Mouse (Mus musculus) Patski (cell line): ENCODE results near the gene Itih2. TPM values are rescaled to one million over a fixed set of nuclear protein-coding genes. Genes with fewer than 3 reads are reported as not detected.

Experiments used
- ATAC-seq: fragments of 100-300 bp; one replicate; pipeline ENCODE4 v1.8.0; 2021
- CTCF ChIA-PET: fragments of 350-600 bp; sonication (Branson Sonifier 250); formaldehyde crosslinking; loops from one replicate; lab custom pipeline; 2022; ENCODE audit warnings: inconsistent platforms; lab: Charles Lee
- POLR2A ChIA-PET: fragments of 350-600 bp; sonication (Branson Sonifier 250); formaldehyde crosslinking; loops from one replicate; lab custom pipeline; 2022; ENCODE audit warnings: antibody characterized with exemption, inconsistent platforms; lab: Charles Lee
- DNase-seq: peaks from one replicate; pipeline ENCODE4 v3.0.0-alpha.2; 2011; ENCODE audit warnings: low read depth, low spot score
- H3K27me3 ChIP-seq: fragments of 371-371 bp; one replicate; pipeline ENCODE4 v1.5.1; 2021
- CTCF ChIP-seq: fragments of 100-300 bp; IDR thresholded peaks from one replicate; pipeline ENCODE4 v1.5.1; 2021
- in situ Hi-C: fragments of 300-500 bp; cut with MboI; formaldehyde crosslinking; loops from 3 replicates; pipeline ENCODE4 v1.11.1; 2018; ENCODE audit warnings: low pct_unique_long_range_greater_than_20kb, mixed read lengths
- polyA plus RNA-seq: library from polyadenylated mRNA; unstranded; gene quantifications from one replicate; pipeline ENCODE4 v1.2.3, GENCODE M21; 2021

The Itih2 gene
- polyA plus RNA-seq, 1 experiment from 2014 or later = 0.01 TPM

GRCm38 (mm10) chr2:10119276-10119675 lies 11.9 kb downstream of the Itih2 start:
- ChIA-PET POLR2A (no interaction called here), CTCF (interaction anchor here (1.2 kb wide), 1 partner anchor 9 kb away, joined by 4 read pairs; no protein-coding TSS in a partner anchor)
- H3K27me3 ChIP-seq = no peaks in the 10 kb centered on the region
- no peak for DNase-seq
- no peak for TF ChIP-seq CTCF
- in situ Hi-C loops = no loop called here
- no peak for ATAC-seq

- ATAC-seq (no peak), DNase-seq (no peak)
- ChIA-PET CTCF (no interaction called here), POLR2A (no interaction called here)
- in situ Hi-C loops = no loop called here
- TF ChIP-seq CTCF = no peak
- H3K27me3 ChIP-seq = no peaks in the 10 kb centered on the region
These were observed 12.4 kb downstream of the Itih2 start for GRCm38 (mm10) chr2:10118751-10119150.

DNA sequence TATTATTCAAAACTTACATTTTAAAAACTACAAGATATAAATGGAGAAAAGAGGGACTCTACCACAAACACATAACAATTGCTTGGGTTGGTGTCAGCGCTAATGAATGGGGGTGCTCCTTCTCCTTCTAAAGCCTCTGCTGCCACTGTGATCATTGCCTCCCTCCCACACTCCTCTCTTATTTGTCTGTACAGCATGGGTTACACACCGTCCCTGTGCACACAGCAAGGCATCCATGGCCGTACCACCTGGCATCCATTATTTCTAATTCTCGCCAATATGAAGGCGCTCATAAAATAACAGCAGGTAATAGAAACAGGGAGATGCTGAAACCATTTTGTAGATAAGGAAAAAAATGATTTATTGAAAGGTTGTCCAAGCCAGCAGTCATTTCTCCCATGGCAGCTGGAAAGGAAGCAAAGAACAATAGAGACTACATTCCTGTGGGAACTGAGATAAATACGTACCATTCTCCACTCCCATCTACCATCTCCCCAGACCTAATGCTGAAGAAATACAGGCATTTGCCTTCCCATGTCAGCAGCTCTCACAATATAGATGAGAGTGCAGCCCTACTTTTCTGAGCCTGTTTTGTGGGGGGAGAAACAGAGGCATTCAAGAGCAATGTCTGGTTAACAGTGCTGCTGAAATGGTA lies 22.5 kb downstream of the Itih2 start:
- peaks cover 10% of the 10 kb centered on the region for H3K27me3 ChIP-seq
- ATAC-seq (no peak), DNase-seq (no peak)
- CTCF ChIA-PET = interaction anchor here (1.2 kb wide), 1 partner anchor 37 kb away, joined by 3 read pairs; no protein-coding TSS in a partner anchor
- POLR2A ChIA-PET = no interaction called here
- in situ Hi-C loops = no loop called here
- TF ChIP-seq CTCF = no peak

GRCm38 (mm10) chr2:10101180-10101579 lies 30.0 kb downstream of the Itih2 start:
- peak; percentile 87 for TF ChIP-seq CTCF
- POLR2A ChIA-PET = interaction anchor here (0.6 kb wide), 1 partner anchor 255 kb away, joined by 3 read pairs; no protein-coding TSS in a partner anchor
- in situ Hi-C loops = loop anchor here (5.0 kb wide), 1 partner anchor 191 kb away; no protein-coding TSS in a partner anchor
- no peak for DNase-seq
- peaks cover 3% of the 10 kb centered on the region for H3K27me3 ChIP-seq
- CTCF ChIA-PET = interaction anchor here (1.0 to 5.2 kb wide), 8 partner anchors 10 to 189 kb away, joined by 3 to 51 read pairs (median 4); no protein-coding TSS in a partner anchor
- peak; percentile 67 for ATAC-seq

GRCm38 (mm10) chr2:10100471-10100870 lies 30.7 kb downstream of the Itih2 start:
- no peak for ATAC-seq
- CTCF ChIA-PET = interaction anchor here (1.0 to 5.2 kb wide), 8 partner anchors 9 to 190 kb away, joined by 3 to 51 read pairs (median 4); no protein-coding TSS in a partner anchor
- peaks cover under 1% of the 10 kb centered on the region for H3K27me3 ChIP-seq
- no peak for TF ChIP-seq CTCF
- no peak for DNase-seq
- in situ Hi-C loops = loop anchor here (5.0 kb wide), 1 partner anchor 192 kb away; no protein-coding TSS in a partner anchor
- POLR2A ChIA-PET = interaction anchor here (0.6 kb wide), 1 partner anchor 255 kb away, joined by 3 read pairs; no protein-coding TSS in a partner anchor

- DNase-seq = no peak
- peak; percentile 68 for TF ChIP-seq CTCF
- H3K27me3 ChIP-seq = no peaks in the 10 kb centered on the region
- CTCF ChIA-PET = interaction anchor here (1.1 to 5.2 kb wide), 9 partner anchors 9 to 197 kb away, joined by 3 to 51 read pairs (median 3); no protein-coding TSS in a partner anchor
- no peak for ATAC-seq
- POLR2A ChIA-PET = no interaction called here
- in situ Hi-C loops = loop anchor here (5.0 to 25.0 kb wide), 2 partner anchors 1426 to 1664 kb away; no protein-coding TSS in a partner anchor
These were observed 32.5 kb downstream of the Itih2 start for GRCm38 (mm10) chr2:10098598-10099215.

DNA sequence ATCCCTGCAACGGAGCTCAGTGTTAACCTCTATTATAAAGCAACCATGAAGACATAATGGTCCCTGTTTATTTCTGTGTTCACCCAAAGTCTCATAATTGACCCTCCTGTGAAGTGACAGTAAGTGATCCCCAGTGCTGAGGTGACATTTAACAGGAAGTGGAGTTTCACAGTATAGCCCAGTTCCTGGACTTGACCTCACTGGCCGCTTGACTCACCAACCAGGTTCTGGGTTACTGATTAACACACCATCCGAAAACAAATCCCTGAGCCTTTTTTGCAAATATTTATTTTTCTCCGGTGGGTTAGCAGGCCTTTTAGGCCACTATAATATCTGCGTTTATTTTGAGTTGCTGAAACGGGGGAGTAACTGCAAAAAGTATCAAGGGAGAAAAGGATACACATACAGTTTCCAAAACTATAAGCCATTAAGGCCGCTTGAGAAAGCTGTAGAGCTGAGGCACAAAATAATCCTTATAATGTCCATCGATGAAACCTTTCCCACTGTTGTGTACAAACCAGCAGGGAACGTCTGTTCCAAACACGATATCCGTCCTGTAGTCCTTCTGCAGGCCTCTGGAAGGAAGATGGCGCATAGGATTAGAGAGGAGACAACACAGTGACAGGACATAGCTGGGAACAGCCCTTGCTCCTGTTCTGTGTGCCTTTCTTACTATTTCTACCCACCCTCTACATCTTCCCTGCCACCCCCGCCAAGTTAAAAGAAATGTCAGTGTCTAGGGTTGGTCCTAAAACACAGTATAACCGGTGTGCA lies 36.7 kb downstream of the Itih2 start:
- ATAC-seq = peak; percentile 26
- H3K27me3 ChIP-seq = no peaks in the 10 kb centered on the region
- in situ Hi-C loops = loop anchor here (5.0 to 25.0 kb wide), 2 partner anchors 1422 to 1668 kb away; no protein-coding TSS in a partner anchor
- POLR2A ChIA-PET = interaction anchor here (0.7 kb wide), 1 partner anchor 200 kb away, joined by 4 read pairs; no protein-coding TSS in a partner anchor
- DNase-seq = no peak
- no peak for TF ChIP-seq CTCF
- CTCF ChIA-PET = interaction anchor here (1.4 kb wide), 1 partner anchor 17 kb away, joined by 4 read pairs; no protein-coding TSS in a partner anchor

- TF ChIP-seq CTCF = no peak
- in situ Hi-C loops = loop anchor here (25.0 kb wide), 1 partner anchor 1675 kb away; no protein-coding TSS in a partner anchor
- POLR2A ChIA-PET = interaction anchor here (0.6 kb wide), 1 partner anchor 1455 kb away, joined by 4 read pairs; no protein-coding TSS in a partner anchor
- H3K27me3 ChIP-seq = no peaks in the 10 kb centered on the region
- peak; percentile 39 for ATAC-seq
- no peak for DNase-seq
- CTCF ChIA-PET = interaction anchor here (1.4 kb wide), 1 partner anchor 11 kb away, joined by 3 read pairs; no protein-coding TSS in a partner anchor
These were observed 43.8 kb downstream of the Itih2 start for GRCm38 (mm10) chr2:10087256-10087850.

- ChIA-PET CTCF (no interaction called here), POLR2A (no interaction called here)
- in situ Hi-C loops = loop anchor here (25.0 kb wide), 1 partner anchor 1680 kb away; no protein-coding TSS in a partner anchor
- ATAC-seq (no peak), DNase-seq (no peak)
- no peaks in the 10 kb centered on the region for H3K27me3 ChIP-seq
- TF ChIP-seq CTCF = no peak
These were observed 48.5 kb downstream of the Itih2 start for GRCm38 (mm10) chr2:10082737-10083136.
